Mouse (Mus musculus): ENCODE results near the gene Scn10a.

DNA sequence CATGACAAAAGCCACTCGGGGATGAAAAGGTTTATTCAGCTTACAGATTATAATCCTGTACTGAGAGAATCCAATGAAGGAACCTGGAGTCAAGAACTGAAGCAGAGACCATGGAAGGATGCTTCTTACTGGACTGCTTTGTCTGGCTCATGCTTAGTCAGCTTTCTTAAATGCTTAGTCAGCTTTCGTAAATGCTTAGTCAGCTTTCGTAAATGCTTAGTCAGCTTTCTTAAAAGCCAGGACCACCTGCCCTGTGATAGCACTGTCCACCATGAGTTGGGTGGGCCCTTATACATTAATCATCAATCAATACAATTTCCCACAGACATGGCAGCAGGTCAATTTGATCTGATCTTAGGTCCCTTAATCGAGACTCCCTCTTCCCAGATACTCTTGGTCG, 112.2 kb downstream of the Scn10a start:
- no peak for TF ChIP-seq CTCF (IDR thresholded peaks at IDR 0.05; ENCODE audit: low read depth, low read length)
- TF ChIP-seq POLR2A (IDR thresholded peaks at IDR 0.05; ENCODE audit: extremely low read depth, insufficient read depth, low read length), result no peak

All from liver, adult 2 months (tissue).